Mouse (Mus musculus): Measurements from ENCODE around the gene Itga1. TPM values are rescaled to one million over a fixed set of nuclear protein-coding genes. Genes with fewer than 3 reads are reported as not detected.

Gene Itga1
- polyA plus RNA-seq, 1 experiment, result not detected

DNA sequence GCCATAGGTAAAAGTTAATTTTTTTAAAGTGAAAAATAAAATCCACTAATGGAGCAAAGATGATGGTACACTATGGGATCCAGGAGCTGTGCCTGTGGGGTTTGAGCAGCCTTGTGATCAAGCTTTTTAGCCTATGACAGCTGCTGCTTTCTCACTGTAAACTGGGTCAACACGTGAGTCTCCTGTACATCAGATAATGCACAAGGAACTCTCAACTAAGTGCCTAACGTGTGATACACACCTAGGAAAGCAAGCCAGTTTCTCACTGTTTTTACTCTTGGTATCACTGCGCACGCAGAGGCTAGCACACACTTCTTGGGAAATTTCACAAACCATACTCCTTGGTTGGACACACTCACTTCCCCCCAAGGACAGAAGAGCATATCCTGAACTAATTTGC, 187.2 kb downstream of the Itga1 start:
- TF ChIP-seq TAL1 (IDR thresholded peaks at IDR 0.05; ENCODE audit: low read length), result no peak
- TF ChIP-seq GATA1 (IDR thresholded peaks at IDR 0.05; ENCODE audit: low read length), result no peak
- Histone ChIP-seq H3K9me3 (ENCODE audit: control insufficient read depth, low read length) (no peaks in the 10 kb centered on the region), H3K4me3 (replicated peaks) (no peak overlapping the region), H3K27me3 (ENCODE audit: control insufficient read depth) (no peaks in the 10 kb centered on the region), H3K4me1 (ENCODE audit: control insufficient read depth) (no peaks in the 10 kb centered on the region), H3K36me3 (ENCODE audit: control insufficient read depth) (no peaks in the 10 kb centered on the region)

DNA sequence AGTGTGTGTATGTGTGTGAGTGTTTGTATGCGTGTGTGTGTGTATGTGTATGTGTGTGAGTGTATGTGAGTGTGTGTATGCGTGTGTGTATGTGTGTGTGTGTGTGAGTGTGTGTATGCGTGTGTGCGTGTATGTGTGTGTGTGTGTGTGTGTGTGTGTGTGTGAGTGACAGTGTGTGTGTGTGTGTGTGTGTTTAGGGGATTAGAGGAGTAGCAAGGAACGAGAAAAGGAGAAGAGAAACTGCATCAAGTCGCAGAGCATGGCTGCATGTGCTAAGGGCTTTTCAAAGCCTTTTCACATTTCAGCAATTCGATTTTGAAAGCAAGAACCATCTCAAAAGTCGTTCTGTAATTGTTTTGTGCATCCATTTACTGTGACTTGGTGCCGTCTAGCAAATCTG, 191.1 kb downstream of the Itga1 start:
- Histone ChIP-seq H3K9me3 (ENCODE audit: control insufficient read depth, low read length) (no peaks in the 10 kb centered on the region), H3K27me3 (ENCODE audit: control insufficient read depth) (no peaks in the 10 kb centered on the region)

DNA sequence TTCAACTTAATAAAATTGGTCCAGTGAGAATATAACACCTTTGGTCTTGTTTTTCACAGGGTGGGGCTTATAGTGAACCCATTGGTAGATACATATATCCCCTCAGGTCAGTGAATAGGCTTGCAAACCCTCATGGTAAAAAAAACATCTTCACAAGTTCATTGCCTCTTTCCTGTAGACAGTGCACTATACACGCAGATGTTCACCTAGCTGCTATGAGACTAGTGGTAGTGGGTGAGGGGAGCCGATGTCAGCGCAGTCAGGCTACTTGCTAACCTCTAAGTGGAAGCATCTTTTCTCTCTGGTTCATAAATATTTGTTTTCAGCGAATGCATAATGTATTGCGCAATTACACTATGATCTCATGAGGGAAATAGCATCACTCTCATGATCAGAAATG, 192.2 kb downstream of the Itga1 start:
- no peaks in the 10 kb centered on the region for H3K4me1 ChIP-seq (ENCODE audit: control insufficient read depth)
- no peaks in the 10 kb centered on the region for H3K27me3 ChIP-seq (ENCODE audit: control insufficient read depth)
- H3K4me3 ChIP-seq (replicated peaks), result no peak overlapping the region
- TF ChIP-seq GATA1 (IDR thresholded peaks at IDR 0.05; ENCODE audit: low read length) (no peak), TAL1 (IDR thresholded peaks at IDR 0.05; ENCODE audit: low read length) (no peak)
- no peaks in the 10 kb centered on the region for H3K9me3 ChIP-seq (ENCODE audit: control insufficient read depth, low read length)
- H3K36me3 ChIP-seq (ENCODE audit: control insufficient read depth), result no peaks in the 10 kb centered on the region

More for the DNA sequence above, 191.1 kb downstream of the Itga1 start:
- no peaks in the 10 kb centered on the region for H3K36me3 ChIP-seq (ENCODE audit: control insufficient read depth)
- TF ChIP-seq GATA1 (IDR thresholded peaks at IDR 0.05; ENCODE audit: low read length) (no peak), TAL1 (IDR thresholded peaks at IDR 0.05; ENCODE audit: low read length) (no peak)
- H3K4me3 ChIP-seq (replicated peaks), result no peak overlapping the region
- H3K4me1 ChIP-seq (ENCODE audit: control insufficient read depth), result no peaks in the 10 kb centered on the region

DNA sequence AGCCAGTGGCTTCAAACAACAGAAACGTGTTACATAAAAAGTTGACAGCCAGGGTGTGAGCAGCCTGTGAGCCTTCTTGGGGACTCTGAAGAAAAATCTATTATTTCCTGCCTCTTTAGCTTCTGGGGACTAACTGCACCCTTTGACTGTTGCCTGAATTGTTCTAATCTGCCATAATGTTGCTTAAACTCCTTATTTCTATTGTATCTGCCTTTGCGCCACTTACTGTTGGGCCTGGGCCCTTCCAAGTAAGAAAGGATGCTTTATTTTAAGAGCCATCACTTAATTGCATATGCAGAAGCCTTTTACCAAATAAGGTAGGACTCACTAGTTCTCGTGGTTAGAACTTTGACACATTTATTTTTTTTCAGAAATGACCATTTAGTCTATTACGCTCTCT, 193.9 kb downstream of the Itga1 start:
- no peaks in the 10 kb centered on the region for H3K36me3 ChIP-seq (ENCODE audit: control insufficient read depth)
- H3K4me1 ChIP-seq (ENCODE audit: control insufficient read depth), result no peaks in the 10 kb centered on the region
- no peaks in the 10 kb centered on the region for H3K9me3 ChIP-seq (ENCODE audit: control insufficient read depth, low read length)
- TF ChIP-seq TAL1 (IDR thresholded peaks at IDR 0.05; ENCODE audit: low read length) (no peak), GATA1 (IDR thresholded peaks at IDR 0.05; ENCODE audit: low read length) (no peak)
- H3K4me3 ChIP-seq (replicated peaks), result no peak overlapping the region
- H3K27me3 ChIP-seq (ENCODE audit: control insufficient read depth), result no peaks in the 10 kb centered on the region

Other genes starting within 250 kb of the Itga1 start
- not detected in 2 replicates for gene Itga2, start 169.9 kb downstream of the Itga1 start, polyA plus RNA-seq (2012)
- gene Pelo, start 11.8 kb downstream of the Itga1 start, polyA plus RNA-seq (2012), result 6.4 and 7.5 TPM in 2 replicates
- gene Gm49395, start within 50 bp of the Itga1 start, polyA plus RNA-seq (2012), result 1.1 and 1.2 TPM in 2 replicates

Data from erythroblast, embryonic 14.5 days (primary cell).